Mouse (Mus musculus) small intestine, adult 2 months (tissue): ENCODE data around the gene Ifit2.

ENCODE experiments used
- CTCF ChIP-seq: fragments of 200-500 bp; IDR thresholded peaks from 2 replicates; pipeline ENCODE4 v1.5.1; 2012; ENCODE audit warnings: low read depth, mild to moderate bottlenecking, control low read depth, inconsistent platforms, low read length, moderate library complexity, mixed read lengths; ENCODE audit not compliant: insufficient replicate concordance, insufficient read length; ENCODE audit errors: extremely low read depth
- POLR2A ChIP-seq: fragments of 200-500 bp; IDR thresholded peaks from 2 replicates; pipeline ENCODE4 v1.6.1; 2012; ENCODE audit warnings: low read depth, mild to moderate bottlenecking, control low read depth, inconsistent platforms, low read length, moderate library complexity

GRCm38 (mm10) chr19:34505161-34505721 is 45.3 kb upstream of the Ifit2 start:
- no peak for TF ChIP-seq CTCF
- no peak for TF ChIP-seq POLR2A
